Mouse (Mus musculus) activated CD4-positive, CD25-positive, alpha-beta regulatory T cell, adult 4 months (primary cell): ENCODE measurements around the gene Dab2ip. TPM values are rescaled to one million over a fixed set of nuclear protein-coding genes. Genes with fewer than 3 reads are reported as not detected.

ENCODE experiments used
- ATAC-seq: one replicate; pipeline ENCODE4 v1.8.0; 2017
- polyA plus RNA-seq, 2 experiments: library from polyadenylated mRNA; unstranded; fragments of 100-300 nt; shearing (Covaris generic); gene quantifications; one replicate each; pipeline ENCODE4 v1.2.1; 2017

Gene Dab2ip
- polyA plus RNA-seq, 2 experiments from 2014 or later, result 0.26 to 0.68 TPM

DNA sequence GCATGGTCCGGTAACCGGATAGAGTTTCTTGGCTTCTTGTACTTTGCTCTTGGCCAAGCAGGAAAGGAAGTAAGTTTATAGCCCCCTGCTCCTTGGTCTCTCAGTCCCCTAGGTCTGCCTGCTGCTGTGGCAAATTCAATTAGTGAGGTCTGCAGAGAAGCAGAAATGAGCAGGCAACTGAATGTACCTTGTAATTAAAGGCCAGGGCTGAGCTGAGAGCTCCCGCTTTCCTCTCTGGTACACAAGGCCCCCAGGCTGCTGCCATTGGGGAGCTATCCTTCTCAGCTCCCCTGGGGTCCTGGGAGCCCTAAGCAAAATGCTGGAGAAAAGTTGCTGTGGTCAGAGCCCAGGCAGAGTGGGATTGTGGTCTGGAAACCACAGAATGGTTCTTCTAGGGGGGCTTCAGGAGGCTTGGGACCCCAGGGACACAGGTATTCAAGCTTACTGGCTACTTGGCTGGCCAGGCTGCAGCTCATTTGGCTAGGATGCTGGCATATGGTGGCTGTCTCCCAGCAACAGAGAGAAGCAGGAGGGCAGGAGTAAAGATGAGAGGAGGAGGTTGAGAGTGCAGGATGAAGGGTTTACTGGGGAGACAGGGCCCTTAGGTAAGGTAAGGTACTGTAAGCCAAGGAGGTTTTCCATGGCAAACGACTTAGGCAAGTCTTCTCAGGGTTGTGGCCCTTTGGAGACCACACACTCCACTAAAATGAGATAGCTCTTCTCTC lies 922 bp downstream of the Dab2ip start:
- ATAC-seq, result no peak

DNA sequence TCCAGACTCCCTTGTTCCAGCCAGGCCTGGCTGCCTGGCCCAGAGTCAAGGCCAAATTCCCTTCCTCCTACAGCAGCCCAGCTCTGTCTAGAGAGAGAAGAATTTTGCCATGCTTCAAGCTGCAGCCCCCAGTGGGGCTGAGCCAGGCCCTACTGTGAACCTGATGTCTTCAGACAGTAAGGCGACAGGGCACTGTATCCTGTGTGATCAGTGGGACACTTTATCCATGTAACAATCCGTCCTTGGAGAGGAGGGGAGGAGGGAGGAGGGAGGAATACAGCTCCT lies 1.4 kb downstream of the Dab2ip start:
- no peak for ATAC-seq

DNA sequence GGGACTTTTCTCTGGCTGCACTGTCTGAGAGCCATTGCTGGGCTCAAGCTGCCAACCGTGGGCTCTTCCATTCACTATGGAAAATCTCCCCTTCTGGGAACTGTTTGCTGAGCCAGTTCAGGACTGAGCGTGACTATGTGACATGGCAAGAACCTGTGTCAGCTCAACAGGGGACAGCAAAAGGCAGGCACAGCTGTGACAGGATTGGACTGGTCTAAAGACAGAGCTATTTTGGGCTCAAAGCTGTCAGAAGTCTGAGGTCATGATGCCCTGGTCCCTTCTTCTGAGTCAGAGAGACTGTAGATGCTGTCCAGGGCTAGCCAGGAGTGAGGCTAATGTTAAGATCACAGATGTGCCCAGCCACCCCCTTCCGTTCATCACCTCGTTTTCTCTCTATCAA lies 5.7 kb downstream of the Dab2ip start:
- no peak for ATAC-seq

DNA sequence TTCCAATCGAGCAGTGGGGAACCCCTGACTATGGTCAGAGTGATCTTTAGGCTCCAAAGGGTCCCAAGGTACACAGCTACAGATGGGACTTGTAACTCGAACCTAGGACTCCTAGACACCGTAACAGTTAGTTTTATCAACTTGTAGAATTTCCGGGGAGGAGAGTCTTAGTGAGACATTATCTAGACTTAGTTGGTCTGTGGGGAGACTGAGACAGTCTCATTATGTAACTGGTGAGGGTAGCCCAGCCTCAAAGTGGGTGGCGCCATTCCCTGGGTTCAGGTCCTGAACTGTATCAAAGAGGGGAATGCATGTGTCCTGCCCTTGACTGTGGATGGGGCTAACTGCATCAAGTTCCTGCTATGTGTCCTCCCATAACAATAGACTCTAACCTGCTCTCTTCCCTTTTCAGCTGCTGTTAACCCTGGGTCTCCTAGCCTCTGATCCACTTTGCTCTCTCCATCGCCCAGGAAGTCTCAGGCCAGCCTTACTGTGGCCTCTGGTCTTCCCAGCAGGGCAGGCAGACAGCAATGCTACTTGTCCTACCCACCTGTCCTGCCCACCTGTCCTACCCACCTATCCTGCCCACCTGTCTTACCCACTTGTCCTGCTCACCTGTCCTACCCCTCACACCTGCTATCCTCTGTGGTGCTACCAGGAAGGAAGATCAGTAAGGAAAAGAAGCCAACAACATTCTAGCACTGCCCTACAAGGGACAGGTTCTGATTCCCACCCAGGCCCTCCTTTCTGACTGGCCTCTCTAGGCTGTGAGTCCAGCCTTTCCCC lies 7.2 kb downstream of the Dab2ip start:
- ATAC-seq, result no peak

DNA sequence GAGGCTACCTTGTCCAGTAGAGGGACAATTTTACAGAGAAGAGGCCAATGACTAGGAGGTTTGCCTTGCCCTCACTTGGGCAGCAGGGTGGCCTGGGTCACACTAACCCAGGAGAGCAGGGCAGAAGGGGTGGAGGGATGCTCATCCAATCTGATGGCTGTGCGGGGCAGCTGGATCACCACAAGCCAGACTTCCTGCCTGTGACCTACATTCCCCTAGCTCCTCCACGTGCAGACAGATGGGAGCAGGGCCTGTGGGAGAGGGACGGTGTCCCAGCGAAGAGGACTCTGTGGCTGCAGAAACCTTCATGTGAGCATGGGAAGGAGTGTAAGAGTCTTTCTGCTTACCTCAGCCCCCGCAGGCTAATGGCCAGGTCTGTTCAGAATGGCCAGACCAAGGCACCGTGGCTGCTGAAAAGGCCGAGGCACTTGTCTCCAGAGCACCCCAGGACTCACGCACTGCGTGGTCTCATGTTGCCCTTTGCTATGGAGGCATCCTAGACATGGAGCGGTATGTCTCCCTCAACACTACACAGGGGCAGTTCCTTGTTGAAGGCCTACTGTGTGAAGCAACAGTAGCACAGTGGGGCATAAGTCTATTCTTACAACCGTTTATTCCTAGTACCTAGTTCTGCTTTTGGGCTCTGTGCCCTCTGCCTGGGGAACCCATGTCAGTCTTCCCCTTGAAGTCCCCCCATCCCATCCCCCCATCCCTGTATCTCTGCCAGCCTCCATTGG lies 9.1 kb downstream of the Dab2ip start:
- ATAC-seq, result no peak

DNA sequence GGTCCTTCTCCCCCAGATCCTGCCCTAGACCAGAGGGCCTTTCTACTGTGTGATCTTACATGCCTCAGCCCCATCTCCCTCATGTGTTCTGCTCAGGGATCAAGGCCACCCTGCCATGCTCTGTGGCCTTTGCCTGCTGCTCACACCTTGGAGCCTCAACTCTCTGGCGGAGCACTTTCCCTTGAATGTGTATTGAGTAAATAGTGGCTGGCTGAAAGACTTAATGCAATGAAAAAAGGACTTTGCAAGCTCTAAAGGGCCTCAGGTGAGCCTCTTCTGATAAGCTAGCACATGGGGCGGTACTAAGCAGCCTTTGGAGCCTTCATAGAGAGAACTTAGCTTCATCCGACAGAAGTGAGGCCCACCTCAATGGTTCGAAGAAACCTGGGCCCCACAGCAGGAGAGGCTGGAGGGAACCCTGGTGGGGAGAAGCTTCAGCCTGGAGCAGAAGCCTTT lies 9.7 kb downstream of the Dab2ip start:
- no peak for ATAC-seq

DNA sequence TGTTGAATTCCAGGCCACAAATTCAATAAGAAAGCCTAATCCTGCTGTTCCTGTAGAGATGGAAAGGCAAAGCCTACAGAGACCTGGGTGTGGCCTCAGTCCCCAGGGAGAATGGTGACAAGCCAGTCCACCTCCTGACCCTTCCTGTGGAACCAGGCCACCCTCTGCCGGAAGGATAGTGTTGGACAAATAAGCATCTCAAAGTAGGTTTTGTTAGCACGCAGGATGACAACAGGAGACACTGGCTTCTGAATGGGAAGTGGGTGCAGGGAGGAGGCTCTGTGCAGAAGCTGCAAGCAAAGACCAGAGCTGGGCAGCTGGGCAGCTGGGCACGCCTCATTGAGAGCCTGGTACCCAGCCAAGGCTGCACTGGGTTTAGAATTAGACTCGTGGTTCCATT lies 12.7 kb downstream of the Dab2ip start:
- no peak for ATAC-seq

DNA sequence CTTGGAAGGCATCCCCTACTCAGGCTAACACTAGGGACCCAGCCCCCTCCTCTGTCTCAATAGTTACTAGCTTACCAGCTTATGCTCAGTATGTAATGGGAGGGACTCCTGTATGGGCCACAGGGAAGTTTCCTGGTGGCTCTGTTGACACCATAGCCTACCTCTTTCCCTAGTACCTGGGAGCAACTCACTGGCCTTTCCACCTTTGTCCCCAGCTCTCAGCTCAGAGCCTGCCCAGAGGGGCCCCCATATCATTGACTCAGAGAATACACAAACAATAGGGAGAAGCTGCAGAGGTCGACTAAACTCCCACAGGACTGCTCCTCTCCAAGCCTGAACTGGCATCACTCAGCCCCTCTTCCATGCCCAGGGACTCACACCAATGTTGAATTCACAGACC lies 16.6 kb downstream of the Dab2ip start:
- ATAC-seq, result no peak

DNA sequence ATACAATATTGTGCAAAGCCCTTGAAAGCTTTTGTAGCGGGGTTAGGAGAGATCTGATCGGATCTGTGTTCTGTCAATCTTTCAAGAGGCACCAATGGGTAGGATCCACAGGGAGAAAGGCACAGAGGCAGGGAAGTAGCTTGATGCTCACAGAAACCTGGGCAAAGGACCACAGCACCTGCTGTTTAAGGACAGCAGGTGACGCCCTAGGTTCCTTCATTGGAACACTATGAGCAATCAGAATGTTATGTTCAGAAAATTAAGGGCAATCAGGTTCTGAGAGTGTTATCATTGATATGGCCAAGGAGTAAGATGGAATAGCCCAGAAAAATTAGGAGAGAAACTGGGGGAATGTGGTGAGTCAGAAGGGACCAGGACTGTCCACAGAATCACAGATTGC lies 18.6 kb downstream of the Dab2ip start:
- no peak for ATAC-seq

DNA sequence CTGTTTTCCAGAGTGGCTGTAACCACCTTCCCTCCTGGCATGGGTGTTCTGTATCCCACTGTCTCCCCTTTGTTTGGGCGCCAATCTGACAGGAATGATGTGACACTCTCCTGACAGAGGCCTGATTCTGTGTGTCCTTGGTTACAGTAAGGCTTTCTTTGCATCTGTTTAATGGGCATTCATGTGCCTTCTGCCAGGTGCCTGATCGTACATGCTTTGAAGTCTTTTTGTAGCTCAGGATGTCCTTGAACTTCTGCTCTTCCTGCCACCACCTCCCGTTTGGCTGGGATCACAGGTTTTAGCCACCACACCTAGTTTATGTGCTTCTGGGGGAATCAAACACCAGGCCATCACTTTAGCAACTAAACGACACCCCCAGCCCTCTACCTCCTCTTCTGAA lies 22.0 kb downstream of the Dab2ip start:
- ATAC-seq, result no peak

DNA sequence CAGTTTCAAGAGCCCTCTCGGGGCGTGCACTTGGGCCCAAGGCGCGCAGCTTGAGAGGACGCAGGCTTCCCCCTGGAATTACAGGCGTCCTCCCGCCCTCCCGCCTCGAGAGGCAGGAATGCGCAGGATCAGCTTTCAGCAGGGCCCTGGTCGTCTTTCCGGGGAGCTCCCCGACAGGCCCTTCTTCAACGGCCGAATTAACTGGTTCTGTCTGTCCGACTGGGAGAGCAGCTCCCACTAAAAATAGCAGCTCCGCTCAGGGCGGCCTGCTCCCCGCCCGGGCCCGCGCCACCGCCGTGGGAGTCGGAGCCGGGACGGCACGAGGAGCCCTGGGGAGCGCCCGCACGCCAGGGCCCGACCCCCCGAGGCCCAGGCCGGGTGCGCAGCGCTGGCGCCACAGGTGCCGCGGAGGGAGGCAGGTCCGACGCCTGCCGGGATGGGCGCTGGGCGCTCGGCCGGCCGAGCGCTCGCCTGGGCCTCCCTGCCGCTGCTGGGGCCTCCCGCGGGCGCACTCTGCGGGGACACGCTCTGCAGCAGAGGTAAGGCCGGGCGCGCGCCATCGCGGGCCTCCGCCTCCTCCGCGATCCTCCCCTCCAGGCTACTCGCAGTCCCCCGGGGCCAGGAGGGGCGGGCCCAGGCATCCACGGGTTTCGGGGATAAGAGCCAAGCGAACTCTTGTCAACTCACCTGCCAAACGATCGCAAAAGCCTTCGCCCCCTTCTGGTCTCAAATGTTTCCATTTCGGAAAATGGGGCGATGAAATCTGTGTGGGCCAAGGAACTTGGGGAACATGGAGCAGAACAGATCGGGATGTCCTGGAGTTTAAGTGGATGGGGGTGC lies 23.7 kb downstream of the Dab2ip start:
- ATAC-seq, result no peak

DNA sequence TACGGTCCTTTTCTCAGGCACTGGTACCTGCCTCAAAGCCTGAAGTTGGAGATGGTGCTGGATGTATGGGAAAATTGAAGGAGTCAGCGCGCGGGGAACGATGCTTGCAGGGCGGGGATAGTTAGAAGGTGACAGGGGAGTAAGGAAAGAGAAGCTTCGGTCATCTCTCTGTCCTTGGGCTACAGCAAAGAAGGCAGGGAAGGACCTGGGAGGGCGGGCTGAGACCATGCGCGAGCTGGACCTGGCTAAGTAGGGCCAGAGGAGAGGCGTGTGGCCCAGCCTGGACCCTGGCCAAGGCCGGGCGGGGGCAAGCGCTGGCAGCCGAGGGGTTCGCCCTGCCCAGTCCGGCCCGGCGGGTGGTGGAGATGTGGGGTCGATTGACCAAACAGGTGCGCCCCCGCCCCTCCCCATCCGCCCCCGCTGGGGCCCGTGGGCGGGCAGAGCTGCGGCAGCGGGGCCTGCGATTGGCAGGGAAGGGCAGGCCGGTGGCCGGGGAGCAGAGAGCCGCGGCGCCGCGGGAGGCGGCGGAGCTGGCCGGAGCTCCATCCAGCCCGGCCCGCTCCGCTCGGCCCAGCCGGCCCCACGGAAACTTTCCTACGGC lies 24.4 kb downstream of the Dab2ip start:
- no peak for ATAC-seq

DNA sequence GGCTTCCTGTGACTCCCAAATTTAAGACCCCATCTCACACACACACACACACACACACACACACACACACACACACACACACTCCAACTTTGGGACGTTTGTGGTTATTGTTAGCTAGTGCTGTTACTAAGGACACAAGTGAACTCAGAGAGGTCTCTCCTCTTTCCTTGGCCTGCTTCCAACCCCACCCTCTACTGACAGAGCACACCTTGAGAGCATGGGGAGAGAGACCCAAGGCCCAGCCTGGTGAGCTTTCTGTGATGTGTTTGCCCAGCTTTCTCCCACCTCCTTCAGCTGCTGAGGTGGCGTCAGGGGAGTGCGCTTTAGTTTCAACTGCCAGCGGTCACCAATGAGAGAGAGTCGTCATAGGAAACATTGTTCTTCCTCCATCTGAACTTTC lies 25.3 kb downstream of the Dab2ip start:
- no peak for ATAC-seq

DNA sequence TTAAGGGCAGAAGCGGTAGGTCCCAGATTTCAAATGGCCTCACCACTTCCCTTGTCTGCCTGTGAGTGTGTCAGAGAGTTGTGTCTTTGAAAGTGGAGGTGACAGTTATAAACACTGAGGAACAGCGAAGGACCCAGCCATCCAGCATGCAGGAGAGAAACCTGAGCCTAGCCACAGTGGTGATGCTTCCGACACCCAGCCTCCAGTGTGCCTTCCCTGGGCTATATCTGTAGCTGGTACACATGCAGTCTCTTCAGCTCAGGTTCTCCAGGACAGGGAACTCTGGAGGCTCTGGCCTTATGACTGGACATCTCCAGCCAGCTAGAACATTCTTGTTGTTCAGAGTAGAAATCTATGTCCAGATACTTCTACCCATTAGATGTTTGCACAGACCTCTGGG lies 25.9 kb downstream of the Dab2ip start:
- no peak for ATAC-seq

DNA sequence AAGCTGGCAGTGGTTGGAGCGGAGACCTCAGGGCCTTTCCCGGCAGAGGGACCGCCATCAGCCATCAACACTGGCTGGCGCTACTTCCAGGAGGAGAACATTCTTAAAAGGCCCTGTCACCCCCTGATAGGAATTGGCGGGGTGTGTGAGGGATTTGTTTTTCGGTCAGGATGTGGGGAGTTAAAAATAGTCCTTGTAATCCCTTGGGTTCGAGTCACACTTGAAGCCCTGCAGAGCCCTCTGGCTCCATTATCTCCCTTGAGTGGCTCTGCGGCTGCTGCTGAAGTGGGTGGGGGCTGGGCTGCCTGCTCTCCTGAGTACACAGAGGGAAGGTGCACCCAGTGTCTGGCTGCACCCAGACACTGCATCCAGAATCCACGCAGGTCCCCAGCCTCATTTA lies 30.3 kb downstream of the Dab2ip start:
- ATAC-seq, result no peak

DNA sequence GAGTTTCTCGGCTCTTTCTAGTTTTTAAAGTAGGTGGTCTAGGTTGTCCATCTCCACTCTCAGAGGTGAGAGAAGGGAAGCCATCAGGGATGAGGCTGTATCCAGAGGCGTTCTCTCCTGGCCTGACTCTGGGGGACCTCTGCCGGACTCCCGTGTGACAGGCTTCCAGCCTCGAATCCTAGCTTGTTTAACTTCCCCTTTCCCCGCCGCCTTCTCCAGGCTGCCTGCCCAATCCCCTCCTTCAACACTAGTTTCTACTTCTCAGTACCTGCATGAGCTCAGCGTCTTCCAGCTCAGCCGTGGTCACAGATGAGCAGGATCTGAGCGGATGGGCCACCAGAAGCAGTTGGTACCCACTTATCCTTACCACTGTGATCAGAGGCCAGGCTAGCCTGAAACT lies 31.3 kb downstream of the Dab2ip start:
- ATAC-seq, result no peak

DNA sequence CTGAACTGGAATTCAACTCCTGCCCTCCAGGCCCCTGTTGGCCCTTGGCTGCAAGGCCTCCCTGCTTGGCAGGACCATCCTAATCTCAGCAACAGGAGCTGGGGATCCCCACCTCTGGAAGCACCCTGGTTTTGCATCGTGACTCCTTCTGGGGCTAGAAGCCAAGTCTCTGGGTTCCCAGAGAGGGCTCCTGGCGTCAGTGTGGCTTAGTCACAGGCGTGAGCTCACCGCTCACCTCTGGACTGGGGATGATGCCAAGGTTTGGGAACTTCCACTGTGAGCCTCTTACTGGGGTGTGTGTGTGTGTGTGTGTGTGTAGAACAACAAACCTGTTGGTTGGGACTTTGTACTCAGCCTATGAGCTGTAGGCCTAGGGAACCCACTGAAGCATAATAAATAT lies 31.7 kb downstream of the Dab2ip start:
- ATAC-seq, result no peak

DNA sequence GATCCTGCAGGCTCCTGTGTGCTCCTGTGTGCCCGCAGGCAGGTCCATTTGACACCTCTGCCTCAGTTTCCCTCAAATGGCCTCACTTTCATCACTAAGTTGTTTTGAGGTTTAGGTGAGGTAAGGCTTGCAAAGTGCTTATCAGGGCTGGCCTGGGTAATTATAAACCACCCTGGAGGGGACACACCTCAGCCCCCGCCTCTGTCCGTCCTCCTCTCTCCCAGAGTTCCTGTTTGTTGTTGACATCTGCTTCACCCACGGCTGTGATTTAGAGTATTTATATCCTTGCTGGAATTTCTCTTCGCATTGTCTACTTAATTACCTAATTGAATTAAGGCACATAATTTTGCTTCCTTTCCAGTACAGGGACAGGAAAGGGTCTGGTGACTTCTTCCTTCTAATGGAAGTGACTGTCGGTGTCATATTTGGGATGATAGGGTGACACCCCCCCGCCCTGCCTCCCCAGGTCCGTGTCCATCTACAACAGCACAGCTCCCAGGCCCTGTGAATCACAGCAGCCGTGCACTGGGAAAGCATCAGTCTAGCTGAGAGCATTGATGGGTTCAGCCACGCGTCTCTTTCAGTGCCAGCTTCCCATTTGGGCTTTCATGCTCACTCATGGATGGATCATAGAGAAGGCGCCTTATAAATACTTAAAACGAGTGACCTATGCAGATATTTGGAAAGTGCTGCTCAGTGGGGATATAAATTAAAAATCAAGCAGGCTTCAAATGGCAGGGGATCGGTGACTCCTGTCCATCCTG lies 34.1 kb downstream of the Dab2ip start:
- ATAC-seq, result no peak

DNA sequence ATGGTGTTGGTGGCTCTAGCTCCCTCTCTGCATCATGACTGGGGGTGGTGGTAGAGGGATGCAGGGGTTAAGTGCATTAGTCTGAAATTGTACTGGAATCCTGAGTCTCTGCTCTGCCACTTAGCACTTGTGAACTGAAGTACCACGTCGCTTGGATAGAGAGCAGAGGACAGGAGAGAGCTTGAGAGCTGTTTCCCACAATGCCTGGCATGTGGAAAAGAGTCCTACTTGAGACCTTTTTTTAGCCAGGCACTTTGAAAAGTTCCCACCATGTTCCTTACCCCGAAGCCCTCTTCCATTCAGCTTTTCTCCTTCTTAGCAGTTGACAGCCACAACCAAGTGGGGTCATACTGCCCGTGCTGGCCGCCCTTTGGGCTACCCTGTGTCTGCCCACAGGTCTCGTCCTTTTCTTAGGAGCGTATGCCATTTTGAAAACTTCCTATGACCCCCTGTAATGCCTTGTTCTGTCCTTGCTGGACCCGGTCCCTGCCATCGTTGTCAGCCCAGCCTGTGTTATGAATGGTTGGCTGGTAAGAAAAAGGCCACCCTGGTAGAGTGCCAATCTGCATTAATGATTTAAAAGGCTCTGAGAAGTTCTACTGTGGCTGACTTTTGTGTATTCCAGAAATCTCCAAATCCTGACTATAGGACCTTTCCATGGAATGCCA lies 34.8 kb downstream of the Dab2ip start:
- no peak for ATAC-seq

DNA sequence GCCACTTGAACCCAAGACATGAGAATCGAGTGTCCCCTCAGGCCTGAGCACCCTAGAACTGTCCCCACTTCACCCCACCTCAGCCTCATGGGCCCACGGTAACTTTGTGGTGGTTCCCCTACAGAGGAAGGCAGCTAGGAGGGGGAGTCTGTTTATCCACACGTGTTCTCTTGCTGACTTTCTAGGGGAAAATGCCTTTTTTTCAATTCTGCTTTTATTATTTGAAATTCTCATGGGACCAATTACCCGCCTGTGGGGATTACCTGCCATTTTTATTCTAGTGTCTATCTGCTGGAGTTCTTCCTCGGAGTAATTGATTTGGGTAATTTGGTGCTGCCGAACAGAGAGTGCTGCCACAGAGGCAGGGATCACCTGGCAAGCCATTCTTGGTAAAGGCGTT lies 35.8 kb downstream of the Dab2ip start:
- ATAC-seq, result no peak

DNA sequence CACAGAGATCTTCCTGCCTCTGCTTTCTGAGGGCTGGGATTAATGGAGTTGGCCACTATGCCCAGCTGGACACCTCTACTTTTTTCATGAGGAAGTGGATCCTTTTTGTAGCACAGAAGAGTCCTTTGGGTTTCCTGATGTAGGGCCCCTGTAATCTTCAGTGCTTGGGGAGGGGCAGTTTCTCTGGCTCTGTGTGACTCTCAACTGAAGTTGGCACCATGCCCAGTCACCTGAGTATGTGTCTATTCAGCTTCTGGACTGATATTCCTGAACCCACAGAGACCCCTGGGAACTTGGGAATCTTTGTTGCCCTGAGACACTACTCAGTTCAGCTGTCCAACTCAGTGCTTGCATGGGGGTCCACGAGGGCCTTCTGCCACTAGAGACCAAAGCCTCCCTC lies 37.0 kb downstream of the Dab2ip start:
- ATAC-seq, result no peak
